In genomic region chr17:31038381-31038780, GRCm38 (mm10) we compare ENCODE assay signal across 12 mouse cellular contexts. TPM values are rescaled to one million over a fixed set of nuclear protein-coding genes. Genes with fewer than 3 reads are reported as not detected.
A peak's percentile ranks its signal among the peaks of the same experiment; 100 is the strongest.
DNase-seq lines count a peak whose midpoint lies in the region; TF ChIP-seq lines count a peak whose summit lies in the region.
"Had no signal": no experiment of that assay in that cellular context is flagged by ENCODE, and none has a peak within 500 bp of the region (broad histone marks: within the 10 kb centered on the region; RNA-seq: fewer than 3 reads in every experiment).

No protein-coding gene starts in this region.

- no peak overlapping the region for H3K4me3 ChIP-seq in gastrocnemius, adult 2 months
- H3K4me3 ChIP-seq in heart, embryonic 10.5 days, result no peak overlapping the region
- H3K4me3 ChIP-seq in macrophage (ENCODE audit: inconsistent target), result no peak overlapping the region
- H3K4me3 ChIP-seq: forebrain, embryonic 10.5 days; lung, embryonic 15.5 days; neural tube, embryonic 13.5 days; stomach, embryonic 15.5 days had no signal

- H3K79me2 ChIP-seq in macrophage (ENCODE audit: inconsistent target), result no peaks in the 10 kb centered on the region

- H3K27ac ChIP-seq in gastrocnemius, adult 2 months, result no peak overlapping the region
- no peak overlapping the region for H3K27ac ChIP-seq in heart, embryonic 10.5 days
- H3K27ac ChIP-seq in macrophage, result peak overlapping the region; percentile 99
- H3K27ac ChIP-seq: forebrain, embryonic 10.5 days; lung, embryonic 15.5 days; neural tube, embryonic 13.5 days; stomach, embryonic 15.5 days had no signal

- H3K27me3 ChIP-seq in heart, embryonic 10.5 days (ENCODE audit: insufficient read depth, poor library complexity, severe bottlenecking), result peaks cover 3% of the 10 kb centered on the region; the same call in 1 of the 2 replicates
- H3K27me3 ChIP-seq: lung, embryonic 15.5 days; neural tube, embryonic 13.5 days; stomach, embryonic 15.5 days had no signal

- H3K36me3 ChIP-seq in heart, embryonic 10.5 days, result no peaks in the 10 kb centered on the region
- H3K36me3 ChIP-seq in macrophage (ENCODE audit: inconsistent target), result no peaks in the 10 kb centered on the region
- H3K36me3 ChIP-seq: forebrain, embryonic 10.5 days; lung, embryonic 15.5 days; neural tube, embryonic 13.5 days; stomach, embryonic 15.5 days had no signal

- intact Hi-C loops in gastrocnemius, adult 2 months (cut with DNase I), result no loop called here
- intact Hi-C loops in gastrocnemius, postnatal 36 days (cut with DNase I), result no loop called here

- no peak for TF ChIP-seq CTCF in gastrocnemius, adult 2 months (IDR thresholded peaks at IDR 0.05)

- no peaks in the 10 kb centered on the region for H3K9me3 ChIP-seq in heart, embryonic 10.5 days
- H3K9me3 ChIP-seq: forebrain, embryonic 10.5 days; lung, embryonic 15.5 days; neural tube, embryonic 13.5 days; stomach, embryonic 15.5 days had no signal

- DNase-seq in gastrocnemius, adult 2 months, result peak; percentile 37
- DNase-seq in gastrocnemius, postnatal 36 days, result no peak
- peak; percentile 38 for DNase-seq in right cerebral cortex, postnatal 14 days
- no peak for DNase-seq in right cerebral cortex, adult 18-20 months
- DNase-seq in heart, embryonic 10.5 days (ENCODE audit: low spot score), result peak; percentile 72
- no peak for DNase-seq in embryo, embryonic 10.5 days (ENCODE audit: low spot score)
- DNase-seq in thymus, postnatal 10 days (ENCODE audit: low spot score in 2 of 2), result no peak

- WGBS in heart, embryonic 10.5 days, result 82% methylated on average over 4 of the region's 4 CpGs
- 0% methylated on average over 4 of the region's 4 CpGs for WGBS in macrophage (ENCODE audit: missing documents)

- H3K4me1 ChIP-seq in heart, embryonic 10.5 days, result peaks cover 15% of the 10 kb centered on the region
- H3K4me1 ChIP-seq: lung, embryonic 15.5 days; stomach, embryonic 15.5 days had no signal

RNA-seq across cellular contexts. Expression of gene Abcg1, which starts 19.1 kb away (rescaled TPM):
- 1 to 10 TPM in 1 of 2 experiments, under 1 TPM in 1; 0.89 to 2.5 TPM for total RNA-seq in gastrocnemius, adult 2 months (2021)
- total RNA-seq in gastrocnemius, postnatal 36 days (2021), result 1 to 10 TPM; 1.7 to 2.3 TPM
- polyA plus RNA-seq in heart, embryonic 10.5 days (2016; fragmentation: Nextera tagmentation; extraction: Ambion mirVana), result 4.9 and 6.0 TPM in 2 replicates
- total RNA-seq in macrophage (2018; cell fraction: chromatin; rRNA removed), result 100 to 1,000 TPM in 22 of 26 experiments, 10 to 100 TPM in 4; 45.0 to 348 (median 216) TPM
- total RNA-seq in macrophage (2018; cell fraction: cytosol; rRNA removed), result 100 to 1,000 TPM; 113 to 311 (median 211) TPM
- 100 to 1,000 TPM in 19 of 26 experiments, 10 to 100 TPM in 7; 53.9 to 293 (median 194) TPM for total RNA-seq in macrophage (2018; cell fraction: nucleus; rRNA removed)
- polyA plus RNA-seq in macrophage (2018), result 23.2 to 132 TPM (median 107 TPM) in 3 replicates

Comparison
In these comparisons a context has a peak if more than half of its experiments do, and no peak if none do; other contexts are left out.
1. DNase-seq: peak in gastrocnemius, adult 2 months (single experiment), right cerebral cortex, postnatal 14 days (single experiment) and heart, embryonic 10.5 days (single experiment); none in gastrocnemius, postnatal 36 days (0 of 2), right cerebral cortex, adult 18-20 months (single experiment), embryo, embryonic 10.5 days (single experiment) and thymus, postnatal 10 days (0 of 2).